Mouse (Mus musculus) ES-E14 (cell line): ENCODE results near the gene Arfgap2. TPM values are rescaled to one million over a fixed set of nuclear protein-coding genes. Genes with fewer than 3 reads are reported as not detected.

ENCODE experiments used
- DNase-seq: peaks from one replicate; pipeline ENCODE4 v3.0.0-alpha.2; 2013; ENCODE audit warnings: low read depth, low spot score
- H3K27ac ChIP-seq: 2 replicates; pipeline ENCODE4 v1.5.1; 2012; ENCODE audit warnings: low read depth, mild to moderate bottlenecking, low read length, moderate library complexity, mixed read lengths; ENCODE audit not compliant: poor library complexity, insufficient read depth, severe bottlenecking
- H3K36me3 ChIP-seq: 2 replicates; pipeline ENCODE4 v1.6.1; 2012; ENCODE audit warnings: mild to moderate bottlenecking, low read length, moderate library complexity, mixed read lengths; ENCODE audit not compliant: control insufficient read depth, poor library complexity, insufficient read depth, severe bottlenecking
- H3K4me1 ChIP-seq, 2 experiments: fragments of 150-350 bp in 1 of 2; sonication (generic) in 1 of 2; 2 replicates each; pipeline ENCODE4 v1.6.1; 2012; ENCODE audit warnings: low read length in 2 of 2, mild to moderate bottlenecking in 1 of 2, mixed read lengths in 1 of 2; ENCODE audit not compliant: control insufficient read depth in 2 of 2, insufficient read depth in 2 of 2, poor library complexity in 1 of 2
- H3K4me3 ChIP-seq, 2 experiments: fragments of 150-350 bp in 1 of 2; sonication (generic) in 1 of 2; 2 replicates each; pipeline ENCODE4 v1.5.1; 2012; ENCODE audit warnings: low read length in 2 of 2, low read depth in 1 of 2, mild to moderate bottlenecking in 1 of 2, mixed read lengths in 1 of 2; ENCODE audit not compliant: insufficient read depth in 1 of 2, poor library complexity in 1 of 2, severe bottlenecking in 1 of 2
- H3K9ac ChIP-seq: 2 replicates; pipeline ENCODE4 v1.6.1; 2012; ENCODE audit warnings: low read depth, mild to moderate bottlenecking, low read length, mixed read lengths; ENCODE audit not compliant: poor library complexity, insufficient read depth, severe bottlenecking
- H3K9me3 ChIP-seq: fragments of 150-350 bp; sonication (generic); 2 replicates; pipeline ENCODE4 v1.6.1; 2012; ENCODE audit warnings: low read depth, mild to moderate bottlenecking, low read length; ENCODE audit not compliant: control insufficient read depth, insufficient read depth
- CHD2 ChIP-seq: IDR thresholded peaks from 2 replicates; pipeline ENCODE4 v1.6.1; 2014; ENCODE audit warnings: mild to moderate bottlenecking, low read depth, low read length, inconsistent platforms
- HCFC1 ChIP-seq: IDR thresholded peaks from 2 replicates; pipeline ENCODE4 v1.6.1; 2012; ENCODE audit warnings: low read length, inconsistent platforms, borderline replicate concordance; ENCODE audit not compliant: insufficient read depth
- MAFK ChIP-seq: IDR thresholded peaks from 2 replicates; pipeline ENCODE4 v1.6.1; 2014; ENCODE audit warnings: mild to moderate bottlenecking, low read depth, low read length, inconsistent platforms; ENCODE audit not compliant: insufficient read depth
- ZC3H11A ChIP-seq: IDR thresholded peaks from 2 replicates; pipeline ENCODE4 v1.6.1; 2012; ENCODE audit warnings: low read depth, mild to moderate bottlenecking, inconsistent platforms, low read length, borderline replicate concordance
- ZNF384 ChIP-seq: IDR thresholded peaks from 2 replicates; pipeline ENCODE4 v1.6.1; 2012; ENCODE audit warnings: low read depth, low read length, inconsistent platforms
- in situ Hi-C, 2 experiments: fragments of 600-800 bp; cut with MboI; formaldehyde crosslinking; loops; one replicate each; pipeline ENCODE4 v1.15.1; 2025; ENCODE audit warnings: low sequenced_read_pairs in 2 of 2, inconsistent platforms in 1 of 2; ENCODE audit not compliant: unreplicated experiment in 2 of 2
- total RNA-seq: library from RNA; depleted of rRNA; stranded (reverse); fragments of 300-350 nt; gene quantifications from 2 replicates; pipeline ENCODE4 v1.2.3, GENCODE M21; 2012

Gene Arfgap2
- total RNA-seq, 1 experiment = 40.7 TPM

GRCm38 (mm10) chr2:91302845-91303244 lies 38.1 kb downstream of the Arfgap2 start:
- H3K4me3 ChIP-seq = no peak overlapping the region
- peaks cover 0 to 2% of the 10 kb centered on the region in 2 experiments; a peak in 1 of 4 replicates for H3K4me1 ChIP-seq
- TF ChIP-seq CHD2 (no peak), ZNF384 (no peak), MAFK (peak; percentile 29; the same call in 1 of the 2 replicates), ZC3H11A (no peak), HCFC1 (no peak)
- no peak overlapping the region for H3K9ac ChIP-seq
- DNase-seq = no peak
- no peak overlapping the region for H3K27ac ChIP-seq
- in situ Hi-C loops = no loop called here
- no peaks in the 10 kb centered on the region for H3K36me3 ChIP-seq
- H3K9me3 ChIP-seq = no peaks in the 10 kb centered on the region

- in situ Hi-C loops = no loop called here
These were observed 41.2 kb downstream of the Arfgap2 start for GRCm38 (mm10) chr2:91305926-91306325.

GRCm38 (mm10) chr2:91306589-91306988 lies 41.8 kb downstream of the Arfgap2 start:
- Histone ChIP-seq H3K27ac (no peak overlapping the region), H3K4me1 (peaks cover 0 to 2% of the 10 kb centered on the region in 2 experiments; a peak in 1 of 4 replicates), H3K9ac (no peak overlapping the region), H3K4me3 (no peak overlapping the region), H3K36me3 (no peaks in the 10 kb centered on the region), H3K9me3 (no peaks in the 10 kb centered on the region)
- in situ Hi-C loops = no loop called here
- TF ChIP-seq CHD2 (no peak), HCFC1 (no peak), ZC3H11A (no peak), ZNF384 (no peak), MAFK (no peak)
- DNase-seq = no peak

More at GRCm38 (mm10) chr2:91305926-91306325, 41.2 kb downstream of the Arfgap2 start:
- Histone ChIP-seq H3K27ac (no peak overlapping the region), H3K4me3 (no peak overlapping the region), H3K4me1 (peaks cover 0 to 2% of the 10 kb centered on the region in 2 experiments; a peak in 1 of 4 replicates), H3K9ac (no peak overlapping the region), H3K9me3 (no peaks in the 10 kb centered on the region), H3K36me3 (no peaks in the 10 kb centered on the region)
- no peak for DNase-seq
- TF ChIP-seq MAFK (no peak), ZC3H11A (no peak), HCFC1 (no peak), CHD2 (no peak), ZNF384 (no peak)

GRCm38 (mm10) chr2:91308680-91309079 lies 43.9 kb downstream of the Arfgap2 start:
- Histone ChIP-seq H3K9ac (no peak overlapping the region), H3K9me3 (no peaks in the 10 kb centered on the region), H3K27ac (no peak overlapping the region), H3K4me1 (no peaks in the 10 kb centered on the region), H3K4me3 (no peak overlapping the region), H3K36me3 (no peaks in the 10 kb centered on the region)
- no peak for TF ChIP-seq ZNF384
- TF ChIP-seq CHD2 = no peak
- TF ChIP-seq HCFC1 = no peak
- in situ Hi-C loops = no loop called here
- DNase-seq = no peak

- in situ Hi-C loops = no loop called here
- H3K4me3 ChIP-seq = no peak overlapping the region
- H3K9ac ChIP-seq = no peak overlapping the region
- no peaks in the 10 kb centered on the region for H3K9me3 ChIP-seq
- H3K4me1 ChIP-seq = no peaks in the 10 kb centered on the region
- H3K36me3 ChIP-seq = no peaks in the 10 kb centered on the region
- no peak overlapping the region for H3K27ac ChIP-seq
- no peak for TF ChIP-seq MAFK
- TF ChIP-seq ZNF384 = no peak
- no peak for TF ChIP-seq CHD2
- TF ChIP-seq HCFC1 = no peak
- TF ChIP-seq ZC3H11A = no peak
- no peak for DNase-seq
These were observed 44.8 kb downstream of the Arfgap2 start for GRCm38 (mm10) chr2:91309546-91309945.
